Mouse (Mus musculus): ENCODE measurements around the gene Dctn2. TPM values are rescaled to one million over a fixed set of nuclear protein-coding genes. Genes with fewer than 3 reads are reported as not detected.
A peak's percentile ranks its signal among the peaks of the same experiment; 100 is the strongest.

Gene Dctn2
- total and polyA plus RNA-seq, 3 experiments, result 135 to 161 (median 139) TPM

- TF ChIP-seq TAL1 (conservative IDR thresholded peaks at IDR 0.05; ENCODE audit: low read depth, low read length) (no peak), GATA1 (IDR thresholded peaks at IDR 0.05; ENCODE audit: borderline replicate concordance, low read length) (no peak)
- ATAC-seq (ENCODE audit: extremely low read depth, insufficient number of reproducible peaks, low FRiP score, poor library complexity, severe bottlenecking) (no peak), DNase-seq (ENCODE audit: low spot score) (no peak)
- H3K4me1 ChIP-seq (ENCODE audit: insufficient read depth, low read depth, low read length), result peaks cover 77% of the 10 kb centered on the region
- no peaks in the 10 kb centered on the region for H3K27me3 ChIP-seq (ENCODE audit: insufficient read depth, low read length)
- H3K36me3 ChIP-seq (replicated peaks), result peaks cover 59% of the 10 kb centered on the region
- H3K9me3 ChIP-seq (replicated peaks), result no peaks in the 10 kb centered on the region
- H3K4me3 ChIP-seq (ENCODE audit: low read depth, low read length), result peak overlapping the region; percentile 81
Observed at GRCm38 (mm10) chr10:127289573-127290191, 23.5 kb downstream of the Dctn2 start.

- Histone ChIP-seq H3K36me3 (replicated peaks) (peaks cover 59% of the 10 kb centered on the region), H3K4me3 (ENCODE audit: low read depth, low read length) (peak overlapping the region; percentile 81), H3K27me3 (ENCODE audit: insufficient read depth, low read length) (no peaks in the 10 kb centered on the region), H3K4me1 (ENCODE audit: insufficient read depth, low read depth, low read length) (peaks cover 77% of the 10 kb centered on the region), H3K9me3 (replicated peaks) (no peaks in the 10 kb centered on the region)
- TF ChIP-seq TAL1 (conservative IDR thresholded peaks at IDR 0.05; ENCODE audit: low read depth, low read length) (no peak), POLR2AphosphoS5 (IDR thresholded peaks at IDR 0.05; ENCODE audit: insufficient replicate concordance, low read depth, low read length) (peak; percentile 98; the same call in 1 of the 2 replicates), GATA2 (IDR thresholded peaks at IDR 0.05; ENCODE audit: borderline replicate concordance, low read depth, low read length) (no peak), GATA1 (IDR thresholded peaks at IDR 0.05; ENCODE audit: borderline replicate concordance, low read length) (no peak), CTCF (IDR thresholded peaks at IDR 0.05; ENCODE audit: low read depth, low read length) (no peak)
- ATAC-seq (ENCODE audit: extremely low read depth, insufficient number of reproducible peaks, low FRiP score, poor library complexity, severe bottlenecking) (peak; percentile 73), DNase-seq (ENCODE audit: low spot score) (peak; percentile 92)
Observed at GRCm38 (mm10) chr10:127290307-127290929, 24.2 kb downstream of the Dctn2 start.

- Histone ChIP-seq H3K4me1 (ENCODE audit: insufficient read depth, low read depth, low read length) (peaks cover 76% of the 10 kb centered on the region), H3K27me3 (ENCODE audit: insufficient read depth, low read length) (no peaks in the 10 kb centered on the region), H3K36me3 (replicated peaks) (peaks cover 59% of the 10 kb centered on the region), H3K4me3 (ENCODE audit: low read depth, low read length) (peak overlapping the region; percentile 81), H3K9me3 (replicated peaks) (no peaks in the 10 kb centered on the region)
- no peak for ATAC-seq (ENCODE audit: extremely low read depth, insufficient number of reproducible peaks, low FRiP score, poor library complexity, severe bottlenecking)
- TF ChIP-seq POLR2AphosphoS5 (IDR thresholded peaks at IDR 0.05; ENCODE audit: insufficient replicate concordance, low read depth, low read length), result peak; percentile 91
- no peak for TF ChIP-seq TAL1 (conservative IDR thresholded peaks at IDR 0.05; ENCODE audit: low read depth, low read length)
- no peak for DNase-seq (ENCODE audit: low spot score)
Observed at GRCm38 (mm10) chr10:127290930-127291880, 25.0 kb downstream of the Dctn2 start.

GRCm38 (mm10) chr10:127291881-127292638, 25.9 kb downstream of the Dctn2 start:
- peaks cover 75% of the 10 kb centered on the region for H3K4me1 ChIP-seq (ENCODE audit: insufficient read depth, low read depth, low read length)
- ATAC-seq (ENCODE audit: extremely low read depth, insufficient number of reproducible peaks, low FRiP score, poor library complexity, severe bottlenecking), result no peak
- H3K36me3 ChIP-seq (replicated peaks), result peaks cover 59% of the 10 kb centered on the region
- no peaks in the 10 kb centered on the region for H3K9me3 ChIP-seq (replicated peaks)
- H3K4me3 ChIP-seq (ENCODE audit: low read depth, low read length), result peak overlapping the region; percentile 81
- TF ChIP-seq GATA2 (IDR thresholded peaks at IDR 0.05; ENCODE audit: borderline replicate concordance, low read depth, low read length) (no peak), TAL1 (conservative IDR thresholded peaks at IDR 0.05; ENCODE audit: low read depth, low read length) (peak; percentile 53), POLR2AphosphoS5 (IDR thresholded peaks at IDR 0.05; ENCODE audit: insufficient replicate concordance, low read depth, low read length) (no peak), GATA1 (IDR thresholded peaks at IDR 0.05; ENCODE audit: borderline replicate concordance, low read length) (no peak), CTCF (IDR thresholded peaks at IDR 0.05; ENCODE audit: low read depth, low read length) (no peak)
- no peak for DNase-seq (ENCODE audit: low spot score)
- H3K27me3 ChIP-seq (ENCODE audit: insufficient read depth, low read length), result no peaks in the 10 kb centered on the region

GRCm38 (mm10) chr10:127292987-127293538, 26.9 kb downstream of the Dctn2 start:
- Histone ChIP-seq H3K4me1 (ENCODE audit: insufficient read depth, low read depth, low read length) (peaks cover 74% of the 10 kb centered on the region), H3K27me3 (ENCODE audit: insufficient read depth, low read length) (no peaks in the 10 kb centered on the region), H3K9me3 (replicated peaks) (no peaks in the 10 kb centered on the region), H3K36me3 (replicated peaks) (peaks cover 64% of the 10 kb centered on the region), H3K4me3 (ENCODE audit: low read depth, low read length) (peak overlapping the region; percentile 81)
- TF ChIP-seq CTCF (IDR thresholded peaks at IDR 0.05; ENCODE audit: low read depth, low read length) (no peak), GATA2 (IDR thresholded peaks at IDR 0.05; ENCODE audit: borderline replicate concordance, low read depth, low read length) (no peak), TAL1 (conservative IDR thresholded peaks at IDR 0.05; ENCODE audit: low read depth, low read length) (no peak), POLR2AphosphoS5 (IDR thresholded peaks at IDR 0.05; ENCODE audit: insufficient replicate concordance, low read depth, low read length) (no peak), GATA1 (IDR thresholded peaks at IDR 0.05; ENCODE audit: borderline replicate concordance, low read length) (no peak)
- DNase-seq (ENCODE audit: low spot score) (no peak), ATAC-seq (ENCODE audit: extremely low read depth, insufficient number of reproducible peaks, low FRiP score, poor library complexity, severe bottlenecking) (no peak)

Measured in G1E (cell line).